Mouse (Mus musculus) neural tube, embryonic 15.5 days (tissue): ENCODE data around the gene Smap1. TPM values are rescaled to one million over a fixed set of nuclear protein-coding genes. Genes with fewer than 3 reads are reported as not detected.
A peak's percentile ranks its signal among the peaks of the same experiment; 100 is the strongest.

Experiments used
- ATAC-seq: fragments of 200-750 bp; cut with Nextera tagmentation; 2 replicates; pipeline ENCODE4 v1.8.0; 2017; ENCODE audit warnings: mild to moderate bottlenecking, moderate TSS enrichment, moderate library complexity; ENCODE audit not compliant: low FRiP score
- H3K27ac ChIP-seq: fragments of 300-500 bp; sonication (generic); replicated peaks from 2 replicates; pipeline ENCODE4 v1.5.1; 2015; ENCODE audit warnings: mild to moderate bottlenecking, inconsistent platforms
- H3K27me3 ChIP-seq: fragments of 300-500 bp; sonication (generic); replicated peaks from 2 replicates; pipeline ENCODE4 v1.6.1; 2015; ENCODE audit warnings: inconsistent platforms
- H3K36me3 ChIP-seq: fragments of 300-500 bp; sonication (generic); 2 replicates; pipeline ENCODE4 v1.6.1; 2015; ENCODE audit warnings: inconsistent platforms
- H3K4me1 ChIP-seq: fragments of 300-500 bp; sonication (generic); 2 replicates; pipeline ENCODE4 v1.6.1; 2015; ENCODE audit warnings: inconsistent platforms
- H3K4me2 ChIP-seq: fragments of 300-500 bp; sonication (generic); 2 replicates; pipeline ENCODE4 v1.6.1; 2015; ENCODE audit warnings: inconsistent platforms, mild to moderate bottlenecking, moderate library complexity
- H3K4me3 ChIP-seq: fragments of 300-500 bp; sonication (generic); replicated peaks from 2 replicates; pipeline ENCODE4 v1.5.1; 2015; ENCODE audit warnings: mild to moderate bottlenecking, inconsistent platforms
- H3K9ac ChIP-seq: fragments of 300-500 bp; sonication (generic); replicated peaks from 2 replicates; pipeline ENCODE4 v1.6.1; 2015; ENCODE audit warnings: mild to moderate bottlenecking, inconsistent platforms
- H3K9me3 ChIP-seq: fragments of 300-500 bp; sonication (generic); replicated peaks from 2 replicates; pipeline ENCODE4 v1.6.1; 2016; ENCODE audit warnings: inconsistent platforms
- WGBS: fragments of 180-500 bp; shearing (Covaris S2); methylation state at CpG from one replicate; pipeline ENCODE4 v1.1.7; 2015; ENCODE audit warnings: mixed read lengths; 5-methylcytosine and 5-hydroxymethylcytosine counted together
- polyA plus RNA-seq: library from polyadenylated mRNA; unstranded; fragments of >200 nt; fragmentation: Nextera tagmentation; extraction: Ambion mirVana; gene quantifications from 2 replicates; pipeline ENCODE4 v1.2.1, GENCODE M21; 2015

The Smap1 gene
- polyA plus RNA-seq, 1 experiment from 2014 or later: 111 TPM

DNA sequence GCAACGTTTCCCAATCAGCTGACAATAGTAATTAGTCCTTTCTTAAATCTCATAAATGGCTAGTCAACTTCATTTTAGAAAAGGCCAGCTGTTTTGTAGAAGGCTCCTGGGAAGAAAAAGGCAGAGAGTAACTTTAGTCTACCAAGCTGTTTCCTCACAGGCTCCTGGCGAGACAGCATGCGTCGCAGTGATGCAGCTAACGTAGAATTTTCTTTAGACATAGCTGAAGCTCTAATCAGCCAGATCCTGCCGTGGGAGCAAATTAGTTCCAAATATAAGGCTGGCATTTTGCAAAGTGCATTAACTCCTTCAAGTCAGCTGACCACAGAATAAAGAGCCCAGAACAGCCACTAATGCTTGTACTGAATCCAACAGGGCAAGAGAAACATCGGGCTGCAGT, 26.2 kb upstream of the Smap1 start:
- no peaks in the 10 kb centered on the region for H3K36me3 ChIP-seq
- 0 out of 2 replicates have a peak, but pooled peaks have one; percentile 31 for ATAC-seq
- H3K27ac ChIP-seq: 0 out of 2 replicates have a peak overlapping the region, but pooled peaks have one; percentile 23
- peaks cover 4% of the 10 kb centered on the region; the same call in 1 of the 2 replicates for H3K4me1 ChIP-seq
- H3K9ac ChIP-seq: no peak overlapping the region
- H3K4me3 ChIP-seq: no peak overlapping the region
- H3K4me2 ChIP-seq: no peak overlapping the region
- H3K27me3 ChIP-seq: no peaks in the 10 kb centered on the region
- WGBS: 51% methylated on average over 7 of the region's 7 CpGs
- no peaks in the 10 kb centered on the region for H3K9me3 ChIP-seq

DNA sequence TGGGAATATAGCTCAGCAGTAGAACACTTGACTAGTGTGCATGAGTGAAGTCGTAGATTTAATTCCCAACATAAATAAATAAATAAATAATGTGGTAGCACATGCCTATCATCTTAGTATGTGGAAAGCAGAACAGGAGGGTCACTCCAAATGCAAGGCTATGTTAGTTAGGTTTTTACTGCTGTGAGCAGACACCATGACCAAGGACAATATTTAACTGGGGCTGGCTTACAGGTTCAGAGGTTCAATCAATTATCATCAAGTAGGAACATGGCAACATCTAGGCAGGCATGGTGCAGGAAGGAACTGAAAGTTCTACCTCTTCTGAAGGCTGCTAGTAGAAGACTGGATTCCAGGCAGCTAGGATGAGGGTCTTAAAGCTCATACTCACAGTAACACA, 22.0 kb upstream of the Smap1 start:
- Histone ChIP-seq H3K9ac (no peak overlapping the region), H3K27ac (no peak overlapping the region), H3K4me3 (no peak overlapping the region), H3K4me1 (peaks cover 4% of the 10 kb centered on the region; the same call in 1 of the 2 replicates), H3K36me3 (no peaks in the 10 kb centered on the region), H3K4me2 (no peak overlapping the region), H3K9me3 (0 out of 2 replicates have a peak, but pooled peaks cover 4% of the 10 kb centered on the region), H3K27me3 (no peaks in the 10 kb centered on the region)
- no peak for ATAC-seq
- 79% methylated on average over 1 of the region's 1 CpGs for WGBS

DNA sequence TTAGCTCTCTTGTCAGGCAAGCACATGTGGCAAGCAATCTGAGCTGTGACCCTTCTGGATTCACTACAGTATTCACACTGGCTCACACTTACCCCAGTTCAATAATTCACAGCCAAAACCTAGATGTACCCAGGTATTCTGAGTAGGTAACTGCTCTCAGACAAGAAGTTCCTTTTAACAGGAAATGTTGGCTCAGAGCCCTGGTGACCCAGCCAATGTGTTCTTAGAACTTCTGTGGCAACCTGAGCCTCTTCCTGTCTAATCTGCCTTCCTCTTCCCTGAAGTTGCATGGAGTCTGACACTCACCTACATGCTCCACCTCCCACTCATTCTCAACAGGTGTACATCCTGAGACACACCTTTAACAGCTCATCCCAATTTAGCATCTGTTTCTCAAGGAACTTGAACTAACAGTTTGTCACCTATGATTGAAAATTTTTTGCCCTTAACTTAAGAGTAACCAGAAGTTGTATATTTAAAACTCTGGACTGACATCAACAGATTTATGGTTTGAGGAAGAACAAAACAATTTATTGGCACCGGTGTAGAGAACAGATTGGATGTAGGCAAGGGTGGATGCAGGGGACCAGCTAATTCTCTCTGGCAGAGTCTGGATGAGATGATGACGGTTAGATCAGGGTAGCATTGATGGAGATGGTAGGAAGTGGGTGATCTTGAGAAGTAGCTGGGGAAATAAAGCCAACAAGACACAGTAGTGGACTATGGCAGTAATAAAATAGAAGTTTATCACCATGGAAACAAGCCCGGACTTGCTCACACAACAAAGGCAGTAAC, 21.2 kb upstream of the Smap1 start:
- Histone ChIP-seq H3K4me2 (no peak overlapping the region), H3K9me3 (0 out of 2 replicates have a peak, but pooled peaks cover 4% of the 10 kb centered on the region), H3K27ac (no peak overlapping the region), H3K36me3 (no peaks in the 10 kb centered on the region), H3K4me3 (no peak overlapping the region), H3K9ac (no peak overlapping the region), H3K27me3 (no peaks in the 10 kb centered on the region), H3K4me1 (no peaks in the 10 kb centered on the region)
- WGBS: 54% methylated on average over 3 of the region's 3 CpGs
- ATAC-seq: no peak

DNA sequence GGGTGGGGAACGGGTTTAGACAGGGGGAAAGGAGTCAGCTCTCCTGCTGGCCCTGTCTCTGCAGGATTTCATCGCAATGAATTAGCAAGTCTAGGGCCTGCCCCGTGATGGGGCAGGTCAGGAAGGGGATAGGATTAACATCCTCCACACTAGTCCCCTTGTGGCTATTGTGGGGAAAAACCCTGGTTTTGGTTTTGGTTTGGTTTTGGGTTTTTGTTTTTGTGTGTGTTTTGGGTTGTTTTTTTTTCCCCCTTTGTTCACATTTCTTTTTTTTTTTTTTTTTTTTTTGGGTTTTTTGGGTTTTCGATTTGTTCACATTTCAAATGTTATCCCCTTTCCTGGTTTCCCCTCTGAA, 13.3 kb upstream of the Smap1 start:
- ATAC-seq: no peak
- Histone ChIP-seq H3K27me3 (no peaks in the 10 kb centered on the region), H3K9me3 (0 out of 2 replicates have a peak, but pooled peaks cover 2% of the 10 kb centered on the region), H3K4me1 (no peaks in the 10 kb centered on the region), H3K36me3 (no peaks in the 10 kb centered on the region), H3K4me3 (no peak overlapping the region), H3K27ac (no peak overlapping the region), H3K9ac (no peak overlapping the region), H3K4me2 (no peak overlapping the region)
- 40% methylated on average over 4 of the region's 4 CpGs for WGBS

DNA sequence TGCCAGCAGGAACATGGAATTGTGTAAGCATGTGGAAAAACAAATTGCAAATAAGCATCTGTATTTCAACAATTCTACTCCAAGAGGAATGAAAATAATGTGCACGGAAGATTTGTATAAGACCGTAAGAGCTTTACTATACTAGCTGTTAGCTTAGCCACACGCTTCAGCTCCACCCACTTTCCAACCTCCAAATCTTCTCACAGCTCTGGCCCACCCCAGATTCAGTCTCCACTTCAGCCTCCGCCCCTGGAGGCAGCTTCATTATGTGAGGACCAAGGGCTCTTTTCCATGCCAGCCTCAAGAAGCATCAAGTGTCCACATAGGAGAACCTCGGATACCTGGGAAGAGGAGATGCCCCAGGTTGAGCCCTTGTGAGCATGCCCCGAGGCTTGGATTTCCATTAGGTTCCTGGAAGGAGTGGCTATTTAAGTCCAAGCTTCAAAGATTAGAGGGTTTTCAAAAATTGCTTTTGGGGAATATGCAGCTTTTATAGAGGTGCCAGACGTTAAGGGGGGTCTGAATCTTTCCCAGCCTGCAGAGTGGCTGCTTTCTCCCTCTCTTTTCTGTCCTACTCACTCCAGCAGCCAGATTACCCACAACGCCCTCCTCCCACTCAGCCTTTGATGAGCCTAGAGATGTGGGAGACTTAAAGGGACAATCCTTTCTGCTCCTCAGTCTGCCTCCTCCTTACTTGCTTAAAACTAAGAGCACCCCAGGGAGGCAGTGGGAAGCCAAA, 12.7 kb upstream of the Smap1 start:
- H3K36me3 ChIP-seq: no peaks in the 10 kb centered on the region
- H3K4me3 ChIP-seq: no peak overlapping the region
- no peaks in the 10 kb centered on the region for H3K27me3 ChIP-seq
- H3K27ac ChIP-seq: no peak overlapping the region
- H3K4me1 ChIP-seq: no peaks in the 10 kb centered on the region
- WGBS: 65% methylated on average over 8 of the region's 8 CpGs
- no peak overlapping the region for H3K9ac ChIP-seq
- no peaks in the 10 kb centered on the region for H3K9me3 ChIP-seq
- ATAC-seq: no peak
- no peak overlapping the region for H3K4me2 ChIP-seq

DNA sequence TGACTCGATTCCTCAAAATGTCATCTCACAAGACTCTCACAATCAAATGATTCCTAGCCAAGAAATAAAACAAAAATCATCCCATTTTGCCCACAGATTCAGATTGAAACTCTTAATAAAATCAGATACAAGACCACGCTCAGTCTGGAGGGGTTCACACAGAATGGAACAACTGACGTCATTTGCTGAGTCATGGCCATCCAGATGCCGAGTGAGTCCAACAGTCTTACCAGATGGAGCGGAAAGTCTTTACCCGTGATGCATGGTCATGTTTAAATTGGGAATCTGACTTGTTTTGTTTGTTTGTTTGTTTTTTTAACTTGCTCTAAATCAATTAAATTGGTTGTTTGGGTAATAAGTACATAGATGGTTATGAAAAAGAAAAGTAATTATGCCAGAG, 7.3 kb upstream of the Smap1 start:
- Histone ChIP-seq H3K9ac (no peak overlapping the region), H3K36me3 (no peaks in the 10 kb centered on the region), H3K4me1 (no peaks in the 10 kb centered on the region), H3K27ac (no peak overlapping the region), H3K4me2 (no peak overlapping the region), H3K27me3 (no peaks in the 10 kb centered on the region), H3K9me3 (no peaks in the 10 kb centered on the region), H3K4me3 (no peak overlapping the region)
- no peak for ATAC-seq
- WGBS: 90% methylated on average over 6 of the region's 6 CpGs

DNA sequence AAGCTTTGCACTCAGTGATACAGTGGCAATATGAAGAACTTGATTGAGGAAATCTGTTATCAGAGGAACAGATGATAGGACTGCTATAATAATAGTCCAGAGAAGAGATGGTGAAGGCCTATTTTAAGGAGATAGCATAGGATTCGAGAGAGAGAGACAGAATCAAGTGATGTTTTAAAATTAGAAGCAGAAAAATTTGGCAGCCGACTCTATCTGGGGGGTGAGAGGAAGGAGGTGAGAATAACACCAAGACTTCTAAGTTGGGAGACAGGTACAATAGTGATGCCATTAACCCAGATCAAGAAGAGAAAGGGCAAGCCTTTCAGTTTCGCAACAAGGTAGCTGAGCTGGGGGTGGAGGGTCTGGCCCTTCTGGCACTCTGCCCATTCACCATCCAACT, 6.3 kb upstream of the Smap1 start:
- no peak for ATAC-seq
- Histone ChIP-seq H3K4me3 (no peak overlapping the region), H3K4me1 (no peaks in the 10 kb centered on the region), H3K27ac (no peak overlapping the region), H3K9ac (no peak overlapping the region), H3K9me3 (no peaks in the 10 kb centered on the region), H3K36me3 (no peaks in the 10 kb centered on the region), H3K27me3 (no peaks in the 10 kb centered on the region), H3K4me2 (no peak overlapping the region)
- 89% methylated on average over 3 of the region's 3 CpGs for WGBS

DNA sequence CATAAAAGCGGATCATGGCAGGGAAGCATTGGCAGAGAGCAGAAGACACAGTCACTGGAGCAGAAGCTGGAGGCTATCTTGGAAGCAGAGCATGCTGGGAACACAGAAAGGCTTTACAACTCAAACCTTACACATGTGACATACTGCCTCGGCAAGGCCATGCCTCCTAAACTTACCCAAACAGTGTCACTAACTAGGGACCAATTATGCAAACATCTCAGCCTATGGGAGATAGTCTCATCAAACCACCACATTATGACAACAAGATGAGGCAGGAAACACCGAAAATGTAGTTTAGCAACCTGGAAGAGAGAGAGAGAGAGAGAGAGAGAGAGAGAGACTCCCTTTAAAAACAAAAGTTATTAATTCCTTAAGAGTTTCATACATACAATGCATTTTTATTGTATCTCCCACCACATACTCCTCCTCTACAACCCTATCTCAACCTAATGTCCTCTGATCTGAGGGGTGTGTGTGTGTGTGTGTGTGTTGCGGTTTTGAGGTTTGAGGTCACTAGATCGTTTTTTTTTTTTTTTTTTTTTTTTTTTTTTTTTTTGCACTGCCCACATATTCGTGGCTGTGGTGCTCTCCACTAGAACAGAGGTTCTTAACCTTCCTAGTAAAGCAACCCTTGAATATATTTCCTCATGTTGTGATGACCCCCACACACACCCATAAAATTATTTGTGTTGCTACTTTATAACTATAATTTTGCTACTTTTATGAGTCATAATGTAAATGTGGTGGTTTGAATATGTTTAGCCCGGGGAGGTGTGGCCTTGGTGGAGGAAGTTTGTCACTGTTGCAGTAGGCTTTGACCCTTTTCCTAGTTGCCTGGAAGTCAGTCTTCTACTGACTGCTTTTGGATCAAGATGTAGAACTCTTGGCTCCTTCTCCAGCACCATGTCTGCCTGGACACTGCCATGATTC, 1.9 kb upstream of the Smap1 start:
- Histone ChIP-seq H3K9ac (no peak overlapping the region), H3K4me3 (no peak overlapping the region)
- no peak for ATAC-seq

DNA sequence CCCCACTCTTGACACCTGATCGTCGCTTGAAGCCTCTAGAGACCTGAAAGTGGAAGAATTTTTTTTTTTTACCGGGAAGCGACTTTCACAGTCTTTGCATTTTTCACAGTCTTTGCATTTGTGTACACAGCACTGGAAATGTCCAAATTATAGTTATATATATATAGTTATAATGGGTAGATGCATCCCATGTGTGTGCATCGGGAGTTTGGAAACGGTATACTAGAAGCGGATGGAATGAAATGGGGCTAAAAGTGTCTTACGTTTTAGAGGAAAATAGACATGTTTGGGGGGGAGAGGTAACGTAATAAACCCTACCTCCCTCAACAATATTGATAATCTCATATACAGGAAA, 390 bp upstream of the Smap1 start:
- Histone ChIP-seq H3K4me1 (peaks cover 28% of the 10 kb centered on the region), H3K27me3 (no peaks in the 10 kb centered on the region), H3K36me3 (no peaks in the 10 kb centered on the region), H3K27ac (peak overlapping the region; percentile 95), H3K9ac (peak overlapping the region; percentile 92; the same call in 1 of the 2 replicates), H3K4me2 (peak overlapping the region; percentile 72), H3K4me3 (peak overlapping the region; percentile 77), H3K9me3 (no peaks in the 10 kb centered on the region)
- ATAC-seq: peak; percentile 26; the same call in 1 of the 2 replicates
- WGBS: 29% methylated on average over 9 of the region's 9 CpGs

More for the DNA sequence above, 1.9 kb upstream of the Smap1 start:
- Histone ChIP-seq H3K36me3 (no peaks in the 10 kb centered on the region), H3K27ac (no peak overlapping the region), H3K27me3 (no peaks in the 10 kb centered on the region), H3K9me3 (no peaks in the 10 kb centered on the region), H3K4me2 (no peak overlapping the region), H3K4me1 (peaks cover 27% of the 10 kb centered on the region)
- WGBS: 94% methylated on average over 7 of the region's 7 CpGs

DNA sequence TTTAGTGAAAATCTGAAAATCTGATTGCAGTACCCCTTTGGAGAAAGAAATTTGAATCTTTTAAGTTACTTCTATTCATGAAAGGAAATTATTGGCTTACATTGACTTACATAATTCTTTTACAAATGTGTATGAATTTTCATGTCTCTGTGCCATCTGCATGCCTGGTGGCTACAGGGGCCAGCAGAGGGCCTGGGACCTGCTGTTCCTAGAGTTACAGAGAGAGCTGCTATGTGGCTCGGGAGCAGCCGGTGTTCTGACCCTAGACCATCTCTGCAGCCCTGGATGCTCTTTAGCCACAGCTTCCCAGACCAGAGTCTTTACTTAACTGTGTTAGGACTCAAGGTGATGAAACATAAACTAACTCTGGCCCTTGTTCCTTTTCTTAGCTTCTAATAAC, 1.8 kb downstream of the Smap1 start:
- Histone ChIP-seq H3K27ac (no peak overlapping the region), H3K9me3 (no peaks in the 10 kb centered on the region), H3K36me3 (no peaks in the 10 kb centered on the region), H3K4me3 (peak overlapping the region; percentile 17), H3K4me2 (peak overlapping the region; percentile 72), H3K4me1 (peaks cover 28% of the 10 kb centered on the region), H3K27me3 (no peaks in the 10 kb centered on the region), H3K9ac (0 out of 2 replicates have a peak overlapping the region, but pooled peaks have one; percentile 30)
- WGBS: 17% methylated on average over 2 of the region's 2 CpGs
- ATAC-seq: no peak

DNA sequence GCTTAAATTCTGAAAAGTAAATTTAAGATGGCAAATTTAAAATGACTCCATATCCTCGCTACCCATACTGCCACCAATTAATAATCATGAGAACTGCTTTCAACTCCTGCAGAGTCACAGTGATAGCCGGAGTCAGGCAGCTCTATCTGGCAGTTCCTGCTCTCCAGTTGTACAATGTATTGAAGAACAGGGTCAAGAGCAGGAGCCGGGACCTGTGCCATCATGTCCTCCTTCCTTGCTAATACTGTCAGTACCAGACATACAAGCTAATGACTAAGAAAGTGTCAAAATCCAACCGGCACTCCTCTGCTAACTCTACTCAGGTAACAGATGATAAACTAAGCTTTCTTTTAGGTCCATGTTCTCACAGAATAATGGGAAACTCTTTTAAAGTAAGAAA, 3.0 kb downstream of the Smap1 start:
- H3K36me3 ChIP-seq: no peaks in the 10 kb centered on the region
- no peak overlapping the region for H3K4me3 ChIP-seq
- WGBS: 92% methylated on average over 4 of the region's 4 CpGs
- no peaks in the 10 kb centered on the region for H3K9me3 ChIP-seq
- H3K4me2 ChIP-seq: no peak overlapping the region
- H3K9ac ChIP-seq: no peak overlapping the region
- peaks cover 28% of the 10 kb centered on the region for H3K4me1 ChIP-seq
- no peaks in the 10 kb centered on the region for H3K27me3 ChIP-seq
- no peak for ATAC-seq
- H3K27ac ChIP-seq: no peak overlapping the region
